Mouse (Mus musculus) MEL (cell line): ENCODE data around the gene Fbxl16.

ENCODE experiments used
- CTCF ChIP-seq, 3 experiments: IDR thresholded peaks in 2 of 3; conservative IDR thresholded peaks in 1 of 3; 2 replicates each; pipeline ENCODE4 v1.5.1; 2011 to 2012; ENCODE audit warnings: low read length in 3 of 3, low read depth in 2 of 3, mild to moderate bottlenecking in 2 of 3, improper control_type of control experiment in 1 of 3, inconsistent platforms in 1 of 3, mixed read lengths in 1 of 3, moderate library complexity in 1 of 3; ENCODE audit not compliant: control insufficient read depth in 1 of 3, insufficient read depth in 1 of 3, poor library complexity in 1 of 3, severe bottlenecking in 1 of 3
- MAFK ChIP-seq: IDR thresholded peaks from 2 replicates; pipeline ENCODE4 v1.6.1; 2011; ENCODE audit warnings: low read depth, mild to moderate bottlenecking, low read length, improper control_type of control experiment, borderline replicate concordance
- MAX ChIP-seq: IDR thresholded peaks from 2 replicates; pipeline ENCODE4 v1.6.1; 2011; ENCODE audit warnings: low read length, improper control_type of control experiment
- MYC ChIP-seq: IDR thresholded peaks from 2 replicates; pipeline ENCODE4 v1.6.1; 2011; ENCODE audit warnings: low read depth, mild to moderate bottlenecking, low read length, improper control_type of control experiment, moderate library complexity
- POLR2A ChIP-seq, 2 experiments: IDR thresholded peaks; 2 replicates each; pipeline ENCODE4 v1.6.1; 2011 to 2012; ENCODE audit warnings: low read length in 2 of 2, mild to moderate bottlenecking in 2 of 2, control low read depth in 1 of 2, improper control_type of control experiment in 1 of 2, low read depth in 1 of 2, moderate library complexity in 1 of 2; ENCODE audit not compliant: control insufficient read depth in 1 of 2, insufficient read depth in 1 of 2, poor library complexity in 1 of 2
- SIN3A ChIP-seq: IDR thresholded peaks from 2 replicates; pipeline ENCODE4 v1.6.1; 2012; ENCODE audit warnings: low read length, improper control_type of control experiment, inconsistent platforms
- ZKSCAN1 ChIP-seq: IDR thresholded peaks from 2 replicates; pipeline ENCODE4 v1.6.1; 2012; ENCODE audit warnings: low read depth, mild to moderate bottlenecking, inconsistent platforms, low read length, improper control_type of control experiment, moderate library complexity

GRCm38 (mm10) chr17:25769331-25769730 is 39.6 kb upstream of the Fbxl16 start:
- TF ChIP-seq CTCF (IDR thresholded peaks at IDR 0.05 in 2 of 3, conservative IDR thresholded peaks at IDR 0.05 in 1 of 3; ENCODE audit: control insufficient read depth in 1 of 3, insufficient read depth in 1 of 3, low read depth in 2 of 3, low read length in 3 of 3, poor library complexity in 1 of 3, severe bottlenecking in 1 of 3) (no peak), MYC (no peak), ZKSCAN1 (no peak), POLR2A (IDR thresholded peaks at IDR 0.05; ENCODE audit: control insufficient read depth in 1 of 2, insufficient read depth in 1 of 2, low read depth in 1 of 2, low read length in 2 of 2, poor library complexity in 1 of 2) (no peak), MAFK (no peak), MAX (no peak), SIN3A (no peak)
